8 mouse cellular contexts compared by ENCODE assay signal in the genomic region with DNA sequence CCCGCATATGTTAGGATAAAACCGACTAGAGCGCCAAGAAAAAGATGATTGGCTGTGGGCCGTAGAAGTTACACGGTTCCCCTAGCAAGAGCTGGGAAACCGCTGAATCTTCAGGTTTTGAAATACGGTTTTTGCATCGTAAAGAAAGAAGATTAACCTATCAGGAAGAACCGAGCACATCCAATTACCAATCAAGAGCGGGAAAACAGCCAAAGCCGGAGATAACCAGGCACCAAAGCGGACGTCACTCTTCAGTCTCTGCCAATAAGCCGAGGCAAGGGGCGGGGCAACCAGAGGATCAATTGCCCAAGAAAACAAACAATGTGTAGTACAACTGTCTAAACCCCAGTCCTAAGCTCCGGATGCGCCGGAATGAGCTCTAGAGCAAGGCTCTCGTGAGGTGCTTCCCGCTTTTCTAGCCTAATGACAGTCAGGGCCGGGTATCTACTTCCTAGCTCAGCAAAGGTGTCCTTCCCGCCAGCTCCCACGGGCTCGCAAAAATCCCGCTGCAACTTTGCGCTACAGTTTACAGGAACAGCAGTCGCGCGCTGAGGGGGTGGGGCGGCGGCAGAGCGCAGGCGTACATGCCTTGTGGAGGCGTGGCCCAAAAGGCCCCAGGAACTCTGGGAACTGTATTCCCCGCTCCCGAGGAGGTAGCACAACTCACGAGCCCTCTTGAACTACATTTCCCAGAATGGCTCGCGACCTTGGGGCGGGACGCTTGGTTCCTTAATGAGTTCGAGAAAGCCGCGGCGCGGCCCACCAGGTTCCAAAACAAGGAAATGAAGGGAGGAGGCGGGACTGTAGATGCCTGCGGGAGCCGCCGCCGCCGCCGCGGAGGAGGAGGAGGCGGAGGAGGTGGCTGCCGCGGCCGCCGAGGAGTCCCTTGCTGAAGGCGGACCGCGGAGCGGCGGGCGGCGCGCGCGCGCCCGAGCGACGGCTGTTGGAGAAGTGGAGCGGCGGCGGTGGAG. TPM values are rescaled to one million over a fixed set of nuclear protein-coding genes. Genes with fewer than 3 reads are reported as not detected.
A peak's percentile ranks its signal among the peaks of the same experiment; 100 is the strongest.
DNase-seq lines count a peak whose midpoint lies in the region; ATAC-seq lines count a peak whose summit lies in the region.

No protein-coding gene starts in this region.

- DNase-seq in adrenal gland, adult (ENCODE audit: inconsistent age in 2 of 2, low spot score in 1 of 2): peak; percentile 99 to 100
- peak; percentile 100 for DNase-seq in embryo, embryonic 10.5 days (ENCODE audit: low spot score)
- DNase-seq in gastrocnemius, postnatal 14 days: peak; percentile 96
- peak; percentile 97 to 98 for DNase-seq in left cerebral cortex, postnatal 10 days (ENCODE audit: extremely low spot score in 1 of 2, low spot score in 2 of 2)
- peak; percentile 95 for DNase-seq in right cerebral cortex, postnatal 25 days
- DNase-seq in urinary bladder, postnatal 4 days (ENCODE audit: low spot score in 2 of 2): peak; percentile 93 to 96

- ATAC-seq in inflammation-experienced regulatory T-cells, adult 6 months: peak; percentile 84
- peak; percentile 87 for ATAC-seq in megakaryocyte-erythroid progenitor cell, adult 5-6 weeks (replicated peaks; ENCODE audit: low FRiP score, low TSS enrichment, poor library complexity, severe bottlenecking)

- intact Hi-C loops in gastrocnemius, postnatal 14 days (cut with DNase I; ENCODE audit: low total_unique reads): no loop called here
- intact Hi-C loops in left cerebral cortex, postnatal 10 days (cut with DNase I): loop anchor here (5.0 kb wide), 1 partner anchor 47 kb away; the partner anchor contains the start of gene Amd1

RNA-seq across cellular contexts. Expression of gene Cdk19, which starts 9.5 kb away (rescaled TPM):
- 1 to 10 TPM; 5.4 to 6.4 TPM for total RNA-seq in gastrocnemius, postnatal 14 days (2021)
- 10 to 100 TPM in 2 of 3 experiments, 1 to 10 TPM in 1; 8.7 to 15.9 (median 12.1) TPM for polyA plus RNA-seq in inflammation-experienced regulatory T-cells, adult 6 months (2017; shearing (Covaris generic))
- 10 to 100 TPM; 44.0 to 46.7 TPM for total RNA-seq in left cerebral cortex, postnatal 10 days (2021)
- 16.6 and 17.4 TPM in 2 replicates for total RNA-seq in megakaryocyte-erythroid progenitor cell, adult 5-6 weeks (2014; fragmentation: Nextera tagmentation)
- 24.0 and 25.4 TPM in 2 replicates for total RNA-seq in megakaryocyte-erythroid progenitor cell, adult 5-6 weeks (2017)

RNA-seq across cellular contexts. Expression of gene Amd1, which starts 46.9 kb away (rescaled TPM):
- total RNA-seq in gastrocnemius, postnatal 14 days (2021): 10 to 100 TPM; 20.7 to 24.8 TPM
- polyA plus RNA-seq in inflammation-experienced regulatory T-cells, adult 6 months (2017; shearing (Covaris generic)): 10 to 100 TPM; 49.4 to 80.0 (median 63.0) TPM
- total RNA-seq in left cerebral cortex, postnatal 10 days (2021): 10 to 100 TPM; 47.5 to 50.0 TPM
- 196 and 233 TPM in 2 replicates for total RNA-seq in megakaryocyte-erythroid progenitor cell, adult 5-6 weeks (2014; fragmentation: Nextera tagmentation)
- total RNA-seq in megakaryocyte-erythroid progenitor cell, adult 5-6 weeks (2017): 272 and 286 TPM in 2 replicates

Comparison
In these comparisons a context has a peak if more than half of its experiments do, and no peak if none do; other contexts are left out.
1. Peak in every context shown above with its lines: DNase-seq and ATAC-seq.